Mouse (Mus musculus): Measurements from ENCODE around the gene Cbln1. TPM values are rescaled to one million over a fixed set of nuclear protein-coding genes. Genes with fewer than 3 reads are reported as not detected.
A peak's percentile ranks its signal among the peaks of the same experiment; 100 is the strongest.

Cbln1 gene
- polyA plus RNA-seq, 1 experiment from 2014 or later, result 12.9 TPM

- Histone ChIP-seq H3K27ac (no peak overlapping the region), H3K9ac (replicated peaks) (no peak overlapping the region), H3K27me3 (peaks cover 7% of the 10 kb centered on the region; the same call in 1 of the 2 replicates), H3K4me2 (replicated peaks) (no peak overlapping the region), H3K36me3 (no peaks in the 10 kb centered on the region), H3K9me3 (no peaks in the 10 kb centered on the region), H3K4me3 (replicated peaks) (no peak overlapping the region), H3K4me1 (replicated peaks) (peaks cover 6% of the 10 kb centered on the region; the same call in 1 of the 2 replicates)
- no peak for ATAC-seq
- WGBS, result 92% methylated on average over 1 of the region's 1 CpGs
These were observed 9.0 kb upstream of the Cbln1 start for GRCm38 (mm10) chr8:87481396-87481795.

GRCm38 (mm10) chr8:87478221-87478620 lies 5.8 kb upstream of the Cbln1 start:
- WGBS, result 63% methylated on average over 3 of the region's 3 CpGs
- peaks cover 24% of the 10 kb centered on the region for H3K27me3 ChIP-seq
- ATAC-seq, result no peak
- H3K36me3 ChIP-seq, result no peaks in the 10 kb centered on the region
- H3K4me1 ChIP-seq (replicated peaks), result peaks cover 31% of the 10 kb centered on the region
- H3K4me2 ChIP-seq (replicated peaks), result no peak overlapping the region
- H3K9me3 ChIP-seq, result no peaks in the 10 kb centered on the region
- no peak overlapping the region for H3K27ac ChIP-seq
- no peak overlapping the region for H3K9ac ChIP-seq (replicated peaks)
- no peak overlapping the region for H3K4me3 ChIP-seq (replicated peaks)

- Histone ChIP-seq H3K4me3 (replicated peaks) (no peak overlapping the region), H3K27me3 (peaks cover 27% of the 10 kb centered on the region), H3K27ac (no peak overlapping the region), H3K4me1 (replicated peaks) (peaks cover 36% of the 10 kb centered on the region), H3K36me3 (no peaks in the 10 kb centered on the region), H3K9me3 (no peaks in the 10 kb centered on the region), H3K4me2 (replicated peaks) (no peak overlapping the region), H3K9ac (replicated peaks) (no peak overlapping the region)
- ATAC-seq, result no peak
- WGBS, result 64% methylated on average over 3 of the region's 3 CpGs
These were observed 4.8 kb upstream of the Cbln1 start for GRCm38 (mm10) chr8:87477102-87477645.

GRCm38 (mm10) chr8:87475551-87475950 lies 3.1 kb upstream of the Cbln1 start:
- Histone ChIP-seq H3K36me3 (no peaks in the 10 kb centered on the region), H3K27ac (no peak overlapping the region), H3K9ac (replicated peaks) (no peak overlapping the region), H3K9me3 (no peaks in the 10 kb centered on the region), H3K4me1 (replicated peaks) (peaks cover 52% of the 10 kb centered on the region), H3K4me3 (replicated peaks) (no peak overlapping the region), H3K27me3 (peaks cover 40% of the 10 kb centered on the region), H3K4me2 (replicated peaks) (peak overlapping the region; percentile 26)
- ATAC-seq, result no peak
- WGBS, result 17% methylated on average over 3 of the region's 3 CpGs

- Histone ChIP-seq H3K4me2 (replicated peaks) (peak overlapping the region; percentile 95), H3K9me3 (no peaks in the 10 kb centered on the region), H3K9ac (replicated peaks) (no peak overlapping the region), H3K27me3 (peaks cover 52% of the 10 kb centered on the region), H3K4me3 (replicated peaks) (peak overlapping the region; percentile 67; the same call in 1 of the 2 replicates), H3K4me1 (replicated peaks) (peaks cover 64% of the 10 kb centered on the region), H3K27ac (no peak overlapping the region), H3K36me3 (no peaks in the 10 kb centered on the region)
- ATAC-seq, result no peak
- WGBS, result 50% methylated on average over 8 of the region's 8 CpGs
These were observed 2.0 kb upstream of the Cbln1 start for GRCm38 (mm10) chr8:87474379-87474778.

- WGBS, result 36% methylated on average over 2 of the region's 2 CpGs
- H3K4me2 ChIP-seq (replicated peaks), result peak overlapping the region; percentile 95
- peaks cover 68% of the 10 kb centered on the region for H3K4me1 ChIP-seq (replicated peaks)
- no peaks in the 10 kb centered on the region for H3K9me3 ChIP-seq
- ATAC-seq, result no peak
- no peak overlapping the region for H3K27ac ChIP-seq
- peak overlapping the region; percentile 67 for H3K4me3 ChIP-seq (replicated peaks)
- H3K9ac ChIP-seq (replicated peaks), result peak overlapping the region; percentile 69; the same call in 1 of the 2 replicates
- H3K27me3 ChIP-seq, result peaks cover 56% of the 10 kb centered on the region
- no peaks in the 10 kb centered on the region for H3K36me3 ChIP-seq
These were observed 1.5 kb upstream of the Cbln1 start for GRCm38 (mm10) chr8:87473940-87474339.

GRCm38 (mm10) chr8:87473314-87473713 lies 905 bp upstream of the Cbln1 start:
- Histone ChIP-seq H3K4me1 (replicated peaks) (peaks cover 74% of the 10 kb centered on the region), H3K27me3 (peaks cover 63% of the 10 kb centered on the region)

GRCm38 (mm10) chr8:87471603-87472270 lies 672 bp downstream of the Cbln1 start:
- H3K27me3 ChIP-seq, result peaks cover 74% of the 10 kb centered on the region
- no peaks in the 10 kb centered on the region for H3K9me3 ChIP-seq
- peak overlapping the region; percentile 67 for H3K4me3 ChIP-seq (replicated peaks)
- no peaks in the 10 kb centered on the region for H3K36me3 ChIP-seq
- H3K9ac ChIP-seq (replicated peaks), result peak overlapping the region; percentile 71
- H3K4me2 ChIP-seq (replicated peaks), result peak overlapping the region; percentile 95
- peak; percentile 73 for ATAC-seq
- peaks cover 71% of the 10 kb centered on the region for H3K4me1 ChIP-seq (replicated peaks)
- peak overlapping the region; percentile 76 for H3K27ac ChIP-seq
- WGBS, result under 1% methylated on average over 36 of the region's 36 CpGs

More at GRCm38 (mm10) chr8:87473314-87473713, 905 bp upstream of the Cbln1 start:
- Histone ChIP-seq H3K27ac (0 out of 2 replicates have a peak overlapping the region, but pooled peaks have one; percentile 64), H3K9me3 (no peaks in the 10 kb centered on the region), H3K9ac (replicated peaks) (peak overlapping the region; percentile 69), H3K4me2 (replicated peaks) (peak overlapping the region; percentile 95), H3K4me3 (replicated peaks) (peak overlapping the region; percentile 67), H3K36me3 (no peaks in the 10 kb centered on the region)
- under 1% methylated on average over 30 of the region's 30 CpGs for WGBS
- peak; percentile 3; the same call in 1 of the 2 replicates for ATAC-seq

- no peak overlapping the region for H3K27ac ChIP-seq
- peaks cover 81% of the 10 kb centered on the region for H3K27me3 ChIP-seq
These were observed 1.4 kb downstream of the Cbln1 start for GRCm38 (mm10) chr8:87470834-87471602.

GRCm38 (mm10) chr8:87469931-87470833 lies 2.2 kb downstream of the Cbln1 start:
- Histone ChIP-seq H3K4me3 (replicated peaks) (peak overlapping the region; percentile 67), H3K9me3 (no peaks in the 10 kb centered on the region), H3K36me3 (no peaks in the 10 kb centered on the region), H3K27me3 (peaks cover 86% of the 10 kb centered on the region), H3K4me2 (replicated peaks) (peak overlapping the region; percentile 95), H3K27ac (no peak overlapping the region), H3K9ac (replicated peaks) (peak overlapping the region; percentile 71), H3K4me1 (replicated peaks) (peaks cover 63% of the 10 kb centered on the region)
- under 1% methylated on average over 59 of the region's 59 CpGs for WGBS
- no peak for ATAC-seq

More at GRCm38 (mm10) chr8:87470834-87471602, 1.4 kb downstream of the Cbln1 start:
- H3K4me1 ChIP-seq (replicated peaks), result peaks cover 69% of the 10 kb centered on the region
- ATAC-seq, result no peak
- H3K9me3 ChIP-seq, result no peaks in the 10 kb centered on the region
- peak overlapping the region; percentile 95 for H3K4me2 ChIP-seq (replicated peaks)
- WGBS, result 1% methylated on average over 32 of the region's 32 CpGs
- peak overlapping the region; percentile 71 for H3K9ac ChIP-seq (replicated peaks)
- H3K36me3 ChIP-seq, result no peaks in the 10 kb centered on the region
- H3K4me3 ChIP-seq (replicated peaks), result peak overlapping the region; percentile 67

Measured in midbrain, embryonic 13.5 days (tissue).